Mouse (Mus musculus) retina, adult 2 months (tissue): ENCODE measurements around the gene Xiap.
"Not testable (repeated sequence)": the region's sequence is repeated elsewhere in the genome, so short reads cannot be mapped to it uniquely, and the experiment has no call there.

ENCODE experiments used
- DNase-seq: peaks from one replicate; pipeline ENCODE4 v3.0.0-alpha.2; 2012; ENCODE audit warnings: low read depth, low spot score

Xiap gene

GRCm38 (mm10) chrX:42059282-42060068, at the start of gene Xiap:
Xiap (plus strand) TSS chrX:42059679.
- no peak for DNase-seq

- no peak for DNase-seq
Measured at GRCm38 (mm10) chrX:42012677-42013208, 46.7 kb upstream of the Xiap start.

DNA sequence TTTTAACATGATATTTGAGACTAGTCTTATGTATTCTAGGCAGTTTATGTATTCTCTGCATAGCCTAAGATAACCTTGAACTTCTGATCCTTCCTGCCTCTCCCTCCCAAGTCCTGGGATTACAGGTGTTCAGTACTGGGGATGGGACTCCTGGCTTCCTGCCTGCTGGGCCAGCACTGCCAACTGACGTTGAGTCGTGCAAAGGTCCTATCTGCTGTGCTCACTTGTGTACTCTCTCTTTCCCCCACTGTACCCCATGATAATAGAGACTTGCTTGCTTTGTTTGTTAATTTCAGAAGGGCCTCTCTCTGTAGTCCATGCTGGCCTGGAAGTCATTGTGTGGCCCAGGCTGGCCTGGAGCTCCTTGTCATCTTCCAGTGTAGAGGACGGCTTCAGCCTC, 45.7 kb upstream of the Xiap start:
- DNase-seq: no peak

- DNase-seq: no peak
Measured at GRCm38 (mm10) chrX:42014502-42014901, 45.0 kb upstream of the Xiap start.

- DNase-seq: no peak
Measured at GRCm38 (mm10) chrX:42018030-42018429, 41.4 kb upstream of the Xiap start.

- DNase-seq: no peak
Measured at GRCm38 (mm10) chrX:42019441-42019840, 40.0 kb upstream of the Xiap start.

- not testable (repeated sequence) for DNase-seq
Measured at GRCm38 (mm10) chrX:42025802-42026440, 33.6 kb upstream of the Xiap start.

- DNase-seq: not testable (repeated sequence)
Measured at GRCm38 (mm10) chrX:42026981-42027380, 32.5 kb upstream of the Xiap start.

DNA sequence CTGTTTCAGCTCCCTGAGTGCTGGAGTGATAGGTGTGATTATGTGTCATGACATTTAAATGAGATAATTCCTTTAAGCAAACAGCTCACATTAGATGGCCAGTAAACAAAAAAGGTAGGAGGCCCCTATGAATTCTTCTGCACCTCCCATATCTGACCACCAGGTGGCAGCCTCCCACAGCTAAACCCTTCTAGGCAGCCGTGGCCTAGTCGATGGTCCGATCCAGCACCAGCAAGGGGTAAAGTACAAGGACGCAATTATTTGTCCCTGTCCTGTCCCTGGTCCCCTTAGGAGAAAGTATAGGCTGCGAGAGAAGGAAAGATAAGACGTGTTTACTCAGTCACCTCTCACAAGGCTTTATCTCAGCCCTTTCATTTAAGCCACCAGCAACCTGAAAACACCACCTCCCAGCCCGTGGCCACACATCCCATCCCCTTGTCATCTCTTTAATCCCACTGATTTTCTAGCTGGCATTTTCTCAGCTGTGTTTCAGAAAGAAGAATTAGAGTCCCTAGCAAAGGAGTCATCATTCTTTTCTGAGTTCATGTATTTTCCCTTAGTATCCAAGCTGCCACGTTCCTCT, 26.3 kb upstream of the Xiap start:
- peak; percentile 51 for DNase-seq

- DNase-seq: no peak
Measured at GRCm38 (mm10) chrX:42033911-42034310, 25.6 kb upstream of the Xiap start.

DNA sequence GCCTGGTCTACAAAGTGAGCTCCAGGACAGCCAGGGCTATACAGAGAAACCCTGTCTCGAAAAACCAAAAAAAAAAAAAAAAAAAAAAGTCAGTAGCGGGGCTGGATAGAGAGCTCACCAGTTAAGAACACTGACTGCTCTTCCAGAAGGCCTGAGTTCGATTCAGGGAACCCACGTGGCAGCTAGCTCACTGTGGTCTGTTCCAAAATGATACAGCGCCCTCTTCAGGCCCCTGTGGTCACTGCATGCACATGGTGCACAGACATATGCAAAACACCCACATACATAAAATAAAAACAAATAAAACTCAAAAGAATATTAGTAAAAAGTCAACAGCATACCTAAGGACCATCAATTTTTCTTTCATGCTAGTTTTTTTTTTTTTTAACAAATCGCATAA, 20.0 kb upstream of the Xiap start:
- no peak for DNase-seq

DNA sequence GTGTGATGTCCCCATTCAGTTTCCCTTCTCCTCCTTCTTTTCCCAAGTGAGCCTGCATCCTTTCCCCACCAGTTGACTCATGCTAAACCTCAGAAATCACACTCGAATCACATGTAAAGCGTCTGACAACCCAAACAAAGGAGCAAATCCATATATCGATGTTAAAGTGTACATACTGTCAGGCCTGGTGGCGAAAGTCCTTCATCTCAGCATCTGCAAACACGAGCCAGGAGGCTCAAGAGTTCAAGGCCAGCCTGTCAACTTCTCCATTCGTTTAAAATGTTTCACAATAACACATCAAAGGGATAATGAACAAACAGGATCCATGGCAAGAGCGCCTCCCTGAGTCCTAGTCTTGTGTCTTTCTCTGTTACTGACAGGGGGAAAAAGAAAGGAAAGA, 14.5 kb upstream of the Xiap start:
- DNase-seq: no peak

GRCm38 (mm10) chrX:42050652-42051643, 8.5 kb upstream of the Xiap start:
- no peak for DNase-seq

DNA sequence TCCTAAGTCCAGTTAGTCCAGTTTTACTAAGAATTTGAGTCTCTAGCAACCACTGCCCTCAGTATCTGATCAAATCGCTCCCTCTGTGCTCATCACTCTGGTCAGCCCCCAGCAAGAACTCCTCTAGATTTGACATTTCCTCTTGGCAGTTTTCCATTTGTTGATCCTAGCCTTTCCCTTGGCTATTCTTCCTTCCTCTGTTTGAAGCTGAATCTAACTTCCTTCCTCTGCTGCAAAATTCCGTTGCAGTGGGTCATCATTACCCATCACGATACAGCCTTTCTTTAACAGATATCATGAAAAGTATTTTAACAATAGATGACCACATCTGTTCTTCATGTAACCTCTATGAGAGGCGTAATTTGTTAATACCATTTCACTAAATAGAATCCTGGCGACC, 2.5 kb upstream of the Xiap start:
- DNase-seq: no peak

GRCm38 (mm10) chrX:42057873-42058272, 1.6 kb upstream of the Xiap start:
- DNase-seq: no peak

DNA sequence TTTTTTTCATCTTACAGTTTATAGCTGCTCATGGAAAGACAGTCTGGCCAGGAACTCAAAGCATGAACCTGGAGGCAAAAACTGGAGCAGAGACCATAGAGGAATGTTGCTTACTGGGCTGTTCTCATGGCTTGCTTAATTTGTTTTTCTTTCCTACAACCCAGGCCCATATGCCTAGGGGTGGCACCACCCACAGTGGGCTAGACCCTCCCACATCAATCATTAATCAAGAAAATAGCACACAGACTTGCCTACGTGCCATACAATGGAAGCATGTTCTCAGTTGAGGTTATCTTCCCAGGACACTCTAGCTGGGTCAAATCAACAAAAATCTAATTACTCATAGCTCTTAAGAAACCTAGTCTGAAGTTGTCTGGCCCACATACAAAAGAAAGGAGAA, 4.1 kb downstream of the Xiap start:
- DNase-seq: no peak

DNA sequence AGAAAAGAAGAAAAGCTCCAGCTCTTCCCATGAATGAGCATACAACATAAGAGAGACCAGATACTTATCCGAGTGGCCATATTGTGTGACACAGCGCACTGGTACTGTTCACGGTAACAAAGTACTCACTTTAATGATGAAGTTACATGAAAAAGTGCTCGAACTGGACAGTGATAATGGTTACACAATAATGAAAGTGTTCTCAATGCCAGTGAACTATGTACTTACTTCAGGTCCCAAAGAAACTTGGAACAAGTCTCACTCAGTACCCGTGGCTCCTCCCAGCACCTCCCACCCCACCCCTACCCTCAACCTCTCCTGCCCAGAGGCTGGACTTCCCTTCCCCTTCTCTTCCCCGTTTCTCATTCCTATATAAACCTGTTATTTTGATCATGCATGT, 5.6 kb downstream of the Xiap start:
- DNase-seq: no peak

- DNase-seq: no peak
Measured at GRCm38 (mm10) chrX:42066771-42067170, 7.3 kb downstream of the Xiap start.

- peak; percentile 64 for DNase-seq
Measured at GRCm38 (mm10) chrX:42067791-42068200, 8.3 kb downstream of the Xiap start.

DNA sequence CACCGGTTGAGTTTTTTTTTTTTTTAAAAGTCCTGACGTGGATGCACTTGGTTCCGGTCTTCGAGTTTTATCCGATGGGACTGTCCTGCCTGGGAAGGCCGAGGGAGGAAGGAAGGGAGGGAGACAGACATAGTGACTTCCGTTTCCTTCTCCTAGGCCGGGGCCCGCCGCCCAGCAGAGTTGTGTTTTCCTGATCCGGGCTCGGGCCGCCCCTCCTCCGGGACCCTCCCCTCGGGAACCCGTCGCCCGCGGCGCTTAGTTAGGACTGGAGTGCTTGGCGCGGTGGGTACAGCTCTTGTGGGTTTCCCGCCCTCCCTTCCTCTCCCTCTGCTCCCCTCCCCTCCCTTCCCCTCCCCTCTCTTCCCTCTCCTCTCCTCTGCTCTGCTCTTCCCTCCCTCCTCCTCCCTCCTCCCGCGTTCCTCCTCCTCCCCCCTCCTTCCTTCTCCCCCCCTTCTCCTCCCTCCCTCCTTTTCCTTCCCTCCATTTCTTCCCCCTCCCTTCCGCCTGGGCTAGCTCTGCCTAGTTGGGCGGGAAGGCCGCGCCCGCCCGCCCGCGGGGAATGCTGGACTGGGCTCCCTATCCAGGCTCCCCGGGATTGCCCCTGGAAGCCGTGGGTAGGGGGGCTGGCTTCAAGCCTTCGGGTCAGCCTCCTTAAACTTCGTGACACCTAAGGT, 8.9 kb downstream of the Xiap start:
- DNase-seq: peak; percentile 64

GRCm38 (mm10) chrX:42068875-42069257, 9.4 kb downstream of the Xiap start:
- DNase-seq: no peak
